Mouse (Mus musculus) liver, embryonic 11.5 days (tissue): Measurements from ENCODE around the gene Fbxl19. TPM values are rescaled to one million over a fixed set of nuclear protein-coding genes. Genes with fewer than 3 reads are reported as not detected.
A peak's percentile ranks its signal among the peaks of the same experiment; 100 is the strongest.

Experiments used
- ATAC-seq: fragments of 200-750 bp; cut with Nextera tagmentation; replicated peaks from 2 replicates; pipeline ENCODE4 v1.8.0; 2017; ENCODE audit warnings: moderate number of reproducible peaks, mild to moderate bottlenecking, moderate TSS enrichment, moderate library complexity; ENCODE audit not compliant: low FRiP score
- DNase-seq: peaks from one replicate; pipeline ENCODE4 v3.0.0-alpha.2; 2017; ENCODE audit warnings: low spot score
- H3K27ac ChIP-seq: fragments of 300-500 bp; sonication (generic); 2 replicates; pipeline ENCODE4 v1.5.1; 2014; ENCODE audit warnings: mild to moderate bottlenecking, low read depth, low read length, control low read depth
- H3K27me3 ChIP-seq: fragments of 300-500 bp; sonication (generic); replicated peaks from 2 replicates; pipeline ENCODE4 v1.6.1; 2014; ENCODE audit warnings: low read length, mixed read lengths; ENCODE audit not compliant: control insufficient read depth, insufficient read depth
- H3K36me3 ChIP-seq: fragments of 300-500 bp; sonication (generic); 2 replicates; pipeline ENCODE4 v1.6.1; 2014; ENCODE audit warnings: mild to moderate bottlenecking, low read length, moderate library complexity, mixed read lengths; ENCODE audit not compliant: control insufficient read depth, insufficient read depth
- H3K4me1 ChIP-seq: fragments of 300-500 bp; sonication (generic); replicated peaks from 2 replicates; pipeline ENCODE4 v1.6.1; 2014; ENCODE audit warnings: low read length, mixed read lengths; ENCODE audit not compliant: control insufficient read depth, insufficient read depth
- H3K4me2 ChIP-seq: fragments of 300-500 bp; sonication (generic); 2 replicates; pipeline ENCODE4 v1.6.1; 2014; ENCODE audit warnings: mild to moderate bottlenecking, control low read depth, moderate library complexity
- H3K4me3 ChIP-seq: fragments of 300-500 bp; sonication (generic); 2 replicates; pipeline ENCODE4 v1.5.1; 2014; ENCODE audit warnings: low read depth, low read length, control low read depth
- H3K9ac ChIP-seq: fragments of 300-500 bp; sonication (generic); 2 replicates; pipeline ENCODE4 v1.6.1; 2014; ENCODE audit warnings: low read depth, low read length, control low read depth
- H3K9me3 ChIP-seq: fragments of 300-500 bp; sonication (generic); 2 replicates; pipeline ENCODE4 v1.6.1; 2016; ENCODE audit warnings: low read length, inconsistent platforms, mixed read lengths; ENCODE audit not compliant: control insufficient read depth
- WGBS: fragments of 180-500 bp; shearing (Covaris S2); extraction: QIAGEN DNeasy Blood & Tissue Kit; methylation state at CpG from one replicate; pipeline ENCODE4 v1.1.7; 2014; 5-methylcytosine and 5-hydroxymethylcytosine counted together
- polyA plus RNA-seq: library from polyadenylated mRNA; unstranded; fragments of >200 nt; fragmentation: Nextera tagmentation; extraction: Ambion mirVana; gene quantifications from 2 replicates; pipeline ENCODE4 v1.2.1, GENCODE M21; 2014

Fbxl19 gene
- polyA plus RNA-seq, 1 experiment from 2014 or later: 3.7 TPM

DNA sequence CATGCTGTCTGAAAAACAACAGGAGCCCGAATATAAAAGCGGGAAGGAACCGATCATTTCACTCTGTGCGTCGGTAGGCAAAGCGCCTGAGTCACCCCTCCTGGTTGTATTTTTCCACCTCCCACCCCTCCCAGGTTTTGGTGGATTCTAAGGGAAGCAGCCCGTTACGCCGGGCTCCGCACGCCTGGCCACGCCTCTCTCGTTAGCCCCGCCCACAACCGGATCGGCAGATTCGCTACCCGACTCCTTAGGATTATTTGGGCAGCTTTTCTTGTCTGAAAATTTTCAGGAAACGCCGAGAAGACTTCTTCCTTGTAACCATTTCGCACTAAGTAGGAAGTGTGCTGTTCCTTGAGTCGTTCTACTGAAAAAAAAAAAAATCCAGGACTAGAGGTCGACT, 32.1 kb downstream of the Fbxl19 start, which contains the start of gene Setd1a:
TSS of gene Setd1a (plus strand) at position 245 of the 400 bp plus-strand sequence.
- ATAC-seq (peak; percentile 56; the same call in 1 of the 2 replicates), DNase-seq (peak; percentile 81)
- Histone ChIP-seq H3K9me3 (no peaks in the 10 kb centered on the region), H3K27ac (peak within 1 kb of the TSS; percentile 98), H3K9ac (peak within 1 kb of the TSS; percentile 96), H3K4me3 (peak within 1 kb of the TSS; percentile 98), H3K27me3 (no peaks in the 10 kb centered on the region), H3K4me2 (peak within 1 kb of the TSS; percentile 94), H3K36me3 (peaks cover 14% of the 10 kb centered on the region), H3K4me1 (peaks cover 21% of the 10 kb centered on the region)
- 0% methylated on average over 23 of the region's 23 CpGs for WGBS

DNA sequence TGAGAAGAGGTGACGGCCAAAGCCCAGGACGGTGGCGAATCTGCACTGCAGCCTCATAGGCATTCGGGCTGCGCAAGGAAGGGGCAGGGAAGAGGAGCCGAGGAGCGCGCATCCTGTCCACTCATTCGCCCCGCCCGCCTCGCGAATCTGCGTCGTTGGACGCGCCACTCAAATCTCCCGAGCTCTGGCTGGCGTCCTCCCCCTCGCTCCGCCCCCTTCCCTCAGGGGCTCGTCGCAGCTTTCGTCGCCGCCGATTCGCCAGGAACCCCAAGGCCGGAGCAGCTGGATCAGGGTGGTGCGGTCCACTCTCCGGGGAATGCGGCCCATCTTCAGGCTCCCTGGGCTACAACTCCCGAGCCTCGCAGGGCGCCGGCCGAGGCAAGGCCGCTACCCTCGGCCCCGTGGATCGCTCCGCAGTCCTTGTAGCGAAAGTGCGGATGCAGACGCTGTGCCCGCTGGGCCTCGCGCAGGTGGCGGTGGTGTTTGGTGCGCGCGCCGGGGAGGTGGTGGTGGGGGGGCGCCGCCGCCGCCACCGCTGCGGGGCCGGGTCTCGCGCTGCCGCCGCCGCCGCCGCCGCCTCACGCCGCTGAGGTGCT, 32.6 kb downstream of the Fbxl19 start:
- Histone ChIP-seq H3K4me1 (peaks cover 20% of the 10 kb centered on the region), H3K4me3 (peak overlapping the region; percentile 98), H3K27me3 (no peaks in the 10 kb centered on the region), H3K4me2 (peak overlapping the region; percentile 94), H3K9me3 (no peaks in the 10 kb centered on the region), H3K9ac (peak overlapping the region; percentile 96), H3K36me3 (peaks cover 20% of the 10 kb centered on the region), H3K27ac (peak overlapping the region; percentile 98)
- under 1% methylated on average over 65 of the region's 70 CpGs for WGBS
- DNase-seq: peak; percentile 95
- peak; percentile 88 for ATAC-seq

DNA sequence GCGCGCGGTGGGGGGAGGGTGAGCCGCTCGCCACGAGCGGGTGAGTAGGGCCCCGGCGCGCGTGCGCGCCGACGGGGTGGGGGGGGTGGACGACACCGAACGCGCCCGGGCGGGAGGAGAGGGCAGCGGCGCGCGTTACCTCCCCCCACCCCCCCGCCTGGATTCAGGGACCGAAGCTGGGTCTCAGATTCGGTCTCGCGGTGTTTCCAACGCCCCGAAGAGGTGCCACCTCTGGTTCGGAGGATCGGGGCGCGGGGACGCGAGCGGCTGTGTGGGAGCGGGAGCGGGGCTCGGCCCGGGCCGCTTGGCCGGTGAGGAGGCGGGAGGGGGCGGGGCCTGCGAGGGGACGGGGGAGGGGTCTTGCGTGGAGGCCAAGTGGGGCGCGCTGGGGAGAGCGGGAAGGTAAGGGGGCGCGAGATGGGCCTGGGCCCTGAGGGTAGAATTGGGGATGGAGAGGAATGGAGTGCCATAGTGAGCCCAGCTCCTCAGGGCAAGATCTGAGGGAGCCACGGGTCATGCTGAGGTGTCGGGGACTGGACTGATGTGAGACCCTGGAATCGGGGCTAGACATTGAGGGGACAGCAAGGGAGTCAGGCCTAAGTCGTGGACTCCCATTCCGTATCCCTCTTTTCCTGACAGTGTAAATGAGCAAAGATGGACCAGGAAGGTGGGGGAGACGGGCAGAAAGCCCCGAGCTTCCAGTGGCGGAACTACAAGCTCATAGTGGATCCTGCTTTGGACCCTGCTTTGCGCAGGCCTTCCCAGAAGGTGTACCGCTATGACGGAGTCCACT, 33.3 kb downstream of the Fbxl19 start:
- ATAC-seq (peak; percentile 44), DNase-seq (peak; percentile 76)
- Histone ChIP-seq H3K4me2 (peak overlapping the region; percentile 94), H3K9ac (peak overlapping the region; percentile 96), H3K4me3 (peak overlapping the region; percentile 98), H3K9me3 (no peaks in the 10 kb centered on the region), H3K4me1 (peaks cover 20% of the 10 kb centered on the region), H3K27me3 (no peaks in the 10 kb centered on the region), H3K36me3 (peaks cover 24% of the 10 kb centered on the region), H3K27ac (peak overlapping the region; percentile 98)
- WGBS: 2% methylated on average over 65 of the region's 66 CpGs

DNA sequence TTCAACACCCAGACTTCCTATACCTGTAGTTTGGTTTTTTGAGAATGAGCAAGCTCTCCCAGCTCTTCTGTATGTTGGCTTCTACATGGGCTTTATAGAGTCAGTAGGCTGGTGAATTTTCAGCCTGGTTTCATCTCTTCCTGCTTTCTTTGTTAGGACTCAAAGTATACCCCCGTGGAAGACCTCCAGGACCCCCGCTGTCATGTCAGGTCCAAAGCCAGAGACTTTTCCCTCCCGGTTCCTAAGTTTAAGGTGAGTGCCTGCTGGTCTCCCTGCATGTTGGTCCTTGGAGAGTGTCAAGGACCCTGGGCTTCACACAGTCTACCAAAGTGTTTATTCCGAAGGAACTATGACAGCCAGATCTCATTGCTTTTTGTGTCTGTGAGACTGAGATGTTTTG, 34.0 kb downstream of the Fbxl19 start:
- Histone ChIP-seq H3K9ac (peak overlapping the region; percentile 96), H3K4me1 (peaks cover 20% of the 10 kb centered on the region), H3K4me2 (peak overlapping the region; percentile 94), H3K36me3 (peaks cover 24% of the 10 kb centered on the region), H3K9me3 (no peaks in the 10 kb centered on the region), H3K4me3 (peak overlapping the region; percentile 98), H3K27me3 (no peaks in the 10 kb centered on the region), H3K27ac (no peak overlapping the region)
- WGBS: 82% methylated on average over 4 of the region's 4 CpGs
- no peak for ATAC-seq
- no peak for DNase-seq

DNA sequence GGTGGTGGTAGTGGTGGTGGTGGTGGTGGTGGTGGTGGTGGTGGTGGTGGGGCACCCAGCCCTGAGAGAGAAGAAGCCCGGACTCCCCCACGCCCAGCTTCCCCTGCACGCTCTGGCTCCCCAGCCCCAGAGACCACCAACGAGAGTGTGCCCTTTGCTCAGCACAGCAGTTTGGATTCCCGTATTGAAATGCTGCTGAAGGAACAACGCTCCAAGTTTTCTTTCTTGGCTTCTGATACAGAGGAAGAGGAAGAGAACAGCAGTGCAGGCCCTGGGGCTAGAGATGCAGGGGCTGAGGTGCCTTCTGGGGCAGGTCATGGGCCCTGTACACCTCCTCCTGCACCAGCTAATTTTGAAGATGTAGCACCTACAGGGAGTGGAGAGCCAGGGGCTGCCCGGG, 41.0 kb downstream of the Fbxl19 start, which contains the start of gene Gm49388:
TSS of gene Gm49388 (plus strand) at position 301 of the 400 bp plus-strand sequence.
- peaks cover 75% of the 10 kb centered on the region for H3K36me3 ChIP-seq
- no peak within 1 kb of the TSS for H3K4me3 ChIP-seq
- no peaks in the 10 kb centered on the region for H3K27me3 ChIP-seq
- no peak for ATAC-seq
- no peak within 1 kb of the TSS; the same call in 1 of the 2 replicates for H3K27ac ChIP-seq
- WGBS: 95% methylated on average over 7 of the region's 7 CpGs
- no peaks in the 10 kb centered on the region for H3K9me3 ChIP-seq
- no peak for DNase-seq
- H3K4me2 ChIP-seq: no peak within 1 kb of the TSS
- H3K4me1 ChIP-seq: no peaks in the 10 kb centered on the region
- no peak within 1 kb of the TSS for H3K9ac ChIP-seq

DNA sequence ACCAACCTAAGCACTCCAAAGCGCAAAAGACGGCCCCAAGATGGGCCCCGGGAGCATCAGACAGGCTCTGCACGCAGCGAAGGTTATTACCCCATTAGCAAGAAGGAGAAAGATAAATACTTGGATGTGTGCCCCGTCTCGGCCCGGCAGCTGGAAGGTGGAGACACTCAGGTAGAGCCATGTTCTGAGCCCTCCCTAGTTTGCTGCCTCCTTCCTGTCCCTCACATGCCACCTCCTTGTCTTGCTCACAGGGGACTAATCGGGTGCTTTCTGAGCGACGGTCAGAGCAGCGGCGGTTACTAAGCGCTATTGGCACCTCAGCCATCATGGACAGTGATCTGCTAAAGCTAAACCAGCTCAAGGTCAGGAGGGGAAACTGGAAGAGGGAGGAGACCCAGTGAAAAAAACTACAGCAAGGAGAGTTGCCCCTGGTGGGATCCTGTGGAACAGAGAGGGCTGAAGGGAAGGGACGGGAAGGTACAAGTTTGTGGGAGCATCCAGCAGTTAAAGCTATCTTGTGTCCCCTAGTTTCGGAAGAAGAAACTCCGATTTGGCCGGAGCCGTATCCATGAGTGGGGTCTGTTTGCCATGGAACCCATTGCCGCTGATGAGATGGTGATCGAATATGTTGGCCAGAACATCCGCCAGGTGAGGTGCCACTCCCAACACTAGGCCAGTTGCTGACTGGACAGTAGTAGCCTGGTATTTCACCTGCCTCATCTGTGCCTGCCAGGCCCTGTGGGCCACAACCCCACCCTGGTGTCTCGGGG, 52.9 kb downstream of the Fbxl19 start:
- Histone ChIP-seq H3K27me3 (no peaks in the 10 kb centered on the region), H3K36me3 (peaks cover 59% of the 10 kb centered on the region), H3K27ac (no peak overlapping the region), H3K9ac (no peak overlapping the region), H3K9me3 (no peaks in the 10 kb centered on the region), H3K4me1 (peaks cover 10% of the 10 kb centered on the region), H3K4me3 (no peak overlapping the region), H3K4me2 (no peak overlapping the region)
- no peak for DNase-seq
- WGBS: 94% methylated on average over 23 of the region's 23 CpGs
- ATAC-seq: no peak

DNA sequence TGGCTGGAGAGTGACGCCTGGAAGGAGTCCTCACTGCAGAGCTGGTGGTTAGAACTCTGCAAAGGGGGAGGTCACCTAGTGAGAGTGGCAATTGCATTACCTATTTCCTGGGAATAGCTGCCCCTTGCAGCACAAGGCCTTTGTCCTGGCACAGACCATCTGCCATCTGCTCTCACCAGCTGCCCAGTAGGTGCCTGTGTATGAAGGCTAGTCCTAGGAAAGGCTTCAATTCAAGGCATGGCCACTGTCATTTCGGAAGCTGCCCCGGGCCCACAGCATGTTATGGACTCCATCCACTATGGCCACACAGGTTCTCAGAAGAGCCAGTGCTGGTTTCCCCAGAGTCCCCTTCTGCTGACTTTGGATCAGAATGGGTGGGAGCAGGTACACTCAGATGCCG, 54.2 kb downstream of the Fbxl19 start:
- Histone ChIP-seq H3K27ac (no peak overlapping the region), H3K4me3 (no peak overlapping the region), H3K36me3 (peaks cover 58% of the 10 kb centered on the region), H3K9me3 (no peaks in the 10 kb centered on the region), H3K27me3 (no peaks in the 10 kb centered on the region), H3K4me2 (no peak overlapping the region), H3K4me1 (peaks cover 10% of the 10 kb centered on the region), H3K9ac (no peak overlapping the region)
- no peak for DNase-seq
- 88% methylated on average over 4 of the region's 4 CpGs for WGBS
- ATAC-seq: no peak

DNA sequence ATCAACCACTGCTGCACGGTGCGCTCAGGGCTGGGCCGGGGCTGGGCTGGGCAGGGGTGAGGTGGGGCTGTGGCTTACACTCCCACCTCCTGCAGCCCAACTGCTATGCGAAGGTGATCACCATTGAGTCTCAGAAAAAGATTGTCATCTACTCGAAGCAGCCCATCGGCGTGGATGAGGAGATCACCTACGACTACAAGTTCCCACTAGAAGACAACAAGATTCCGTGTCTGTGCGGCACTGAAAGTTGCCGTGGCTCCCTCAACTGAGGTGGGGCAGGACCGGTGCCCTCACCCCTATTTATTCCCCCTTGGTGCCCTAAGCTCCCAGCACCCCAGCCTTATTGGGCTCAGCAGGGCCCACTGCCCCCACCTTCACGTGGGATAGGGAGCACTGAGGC, 54.9 kb downstream of the Fbxl19 start:
- Histone ChIP-seq H3K4me3 (no peak overlapping the region), H3K27ac (no peak overlapping the region), H3K4me1 (peaks cover 10% of the 10 kb centered on the region), H3K36me3 (peaks cover 53% of the 10 kb centered on the region), H3K4me2 (no peak overlapping the region), H3K9me3 (no peaks in the 10 kb centered on the region), H3K27me3 (no peaks in the 10 kb centered on the region), H3K9ac (no peak overlapping the region)
- ATAC-seq (no peak), DNase-seq (no peak)
- WGBS: 88% methylated on average over 13 of the region's 13 CpGs
